Mouse (Mus musculus) left cerebral cortex, adult 18-20 months (tissue): ENCODE results near the gene Prl5a1. TPM values are rescaled to one million over a fixed set of nuclear protein-coding genes. Genes with fewer than 3 reads are reported as not detected.

ENCODE experiments used
- DNase-seq, 2 experiments: peaks; one replicate each; pipeline ENCODE4 v3.0.0; 2021 to 2022; ENCODE audit warnings: low spot score in 2 of 2, mixed read lengths in 1 of 2
- long read RNA-seq, 2 experiments: library from polyadenylated mRNA; stranded (forward); transcript quantifications; one replicate each; pipeline ENCODE4 v2.0.0; 2021
- total RNA-seq, 2 experiments: library from RNA; stranded (reverse); gene quantifications; 2 replicates each; pipeline ENCODE4 v1.2.3; 2021

Prl5a1 gene
- not detected for total RNA-seq
- long read RNA-seq, experiment 1 = 0 reads
- long read RNA-seq, experiment 2 = 0 reads

GRCm38 (mm10) chr13:28142184-28142583 is at the start of gene Prl5a1:
Prl5a1 (plus strand) TSS chr13:28142484.
- no peak for DNase-seq

GRCm38 (mm10) chr13:28096161-28096560 is 46.1 kb upstream of the Prl5a1 start:
- no peak for DNase-seq

DNA sequence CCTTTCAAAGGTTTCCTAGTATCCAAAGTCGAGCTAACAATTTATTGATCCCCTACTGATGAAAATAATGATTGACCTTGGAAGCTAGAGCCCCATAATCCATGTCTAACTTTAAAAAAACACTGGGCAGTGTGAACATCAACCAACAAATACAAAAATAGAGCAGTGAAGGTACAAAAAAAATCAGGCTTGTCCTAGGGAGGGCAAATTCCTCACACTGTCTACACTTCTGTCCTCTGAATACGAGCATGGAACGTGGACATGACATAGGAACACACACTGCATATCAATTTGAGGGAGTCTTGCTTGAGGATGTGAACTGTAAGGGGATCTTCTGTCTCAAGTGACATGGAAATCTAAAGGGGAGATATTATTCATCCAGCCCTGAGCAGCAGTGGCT is 33.7 kb upstream of the Prl5a1 start:
- DNase-seq = no peak

DNA sequence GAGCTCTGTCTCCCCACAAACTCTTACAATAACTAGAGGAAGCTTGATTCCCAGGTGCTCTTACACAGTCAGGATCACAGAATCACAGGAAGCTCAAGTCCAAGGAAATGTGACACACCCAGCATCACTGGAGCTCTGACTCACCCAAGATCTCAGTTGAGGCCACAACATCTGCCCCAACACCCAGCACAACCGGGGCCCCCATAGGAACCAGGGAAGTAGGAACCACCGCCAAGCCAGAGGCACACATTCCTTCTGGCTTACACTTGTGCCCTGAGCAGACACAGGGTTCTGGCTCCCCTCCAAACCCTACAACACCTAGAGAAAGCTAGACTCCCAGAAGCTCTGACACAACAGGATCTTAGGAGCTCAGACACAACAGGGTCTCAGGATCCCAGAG is 9.5 kb upstream of the Prl5a1 start:
- DNase-seq = no peak

GRCm38 (mm10) chr13:28135790-28136189 is 6.5 kb upstream of the Prl5a1 start:
- DNase-seq = no peak

Other genes with a start within 250 kb of the Prl5a1 start
- not detected for gene Prl4a1, start 126.3 kb upstream of the Prl5a1 start, total RNA-seq
- 10 to 100 TPM; 61.3 to 75.1 TPM for gene Gm11361, start 115.0 kb downstream of the Prl5a1 start, total RNA-seq